Comparison of ENCODE assay signal across 8 mouse cellular contexts in the genomic region with DNA sequence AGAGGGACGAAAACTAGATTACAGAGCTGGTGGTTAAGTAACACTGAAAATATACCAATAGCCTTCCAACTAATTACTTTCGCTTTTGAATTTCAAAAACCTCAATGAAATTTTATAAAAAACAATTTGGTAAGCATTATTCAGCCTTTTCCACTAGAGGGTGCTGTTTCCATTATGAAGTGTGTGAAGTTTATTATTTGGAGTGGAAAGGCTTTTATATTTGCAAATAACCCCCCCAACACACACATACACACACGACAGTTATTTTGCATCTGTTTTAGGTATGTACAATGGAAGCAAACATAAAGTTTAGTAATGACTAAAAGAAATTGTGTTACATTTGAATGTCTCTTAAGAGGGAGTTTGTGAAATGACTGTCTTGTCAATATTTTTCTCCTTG. TPM values are rescaled to one million over a fixed set of nuclear protein-coding genes. Genes with fewer than 3 reads are reported as not detected.
A peak's percentile ranks its signal among the peaks of the same experiment; 100 is the strongest.
DNase-seq lines count a peak whose midpoint lies in the region; ATAC-seq and TF ChIP-seq lines count a peak whose summit lies in the region.

No protein-coding gene starts in this region.

- TF ChIP-seq CTCF in liver, adult 2 months (IDR thresholded peaks at IDR 0.05; ENCODE audit: low read depth, low read length) = peak; percentile 39; the same call in 1 of the 2 replicates

- H3K4me2 ChIP-seq in embryonic facial prominence, embryonic 11.5 days (ENCODE audit: low read depth, low read length) = no peak overlapping the region
- peak overlapping the region; percentile 54 for H3K4me2 ChIP-seq in myocyte (ENCODE audit: low read depth)

- peak; percentile 74 for DNase-seq in embryonic facial prominence, embryonic 11.5 days (ENCODE audit: low spot score)
- no peak for DNase-seq in embryonic facial prominence, embryonic 10.5 days (ENCODE audit: low spot score)
- DNase-seq in liver, adult 2 months (ENCODE audit: extremely low read depth, low read depth, low spot score) = peak; percentile 23
- no peak for DNase-seq in liver
- peak; percentile 70 for DNase-seq in embryo, embryonic 11 days
- no peak for DNase-seq in gastrocnemius, postnatal 4 days (ENCODE audit: low spot score in 2 of 2)
- DNase-seq in cerebellum, adult 11-12 months = no peak

- no peak for ATAC-seq in embryonic facial prominence, embryonic 11.5 days (replicated peaks; ENCODE audit: insufficient number of reproducible peaks, low FRiP score, low TSS enrichment, low read depth)

- no peaks in the 10 kb centered on the region for H3K79me2 ChIP-seq in liver, adult 2 months (ENCODE audit: control insufficient read depth, insufficient read depth, low read length)
- no peaks in the 10 kb centered on the region for H3K79me2 ChIP-seq in myocyte (ENCODE audit: control insufficient read depth, insufficient read depth)

- WGBS in embryonic facial prominence, embryonic 11.5 days = 25% methylated on average over 3 of the region's 3 CpGs
- 35% methylated on average over 3 of the region's 3 CpGs for WGBS in embryonic facial prominence, embryonic 10.5 days
- 14% methylated on average over 3 of the region's 3 CpGs for WGBS in liver, adult 2 months

- H3K4me3 ChIP-seq in embryonic facial prominence, embryonic 11.5 days (ENCODE audit: low read depth, low read length) = no peak overlapping the region
- H3K4me3 ChIP-seq in embryonic facial prominence, embryonic 10.5 days = no peak overlapping the region
- no peak overlapping the region for H3K4me3 ChIP-seq in liver, adult 2 months (ENCODE audit: insufficient read depth, low read depth, low read length)
- no peak overlapping the region for H3K4me3 ChIP-seq in myocyte

- no peaks in the 10 kb centered on the region for H3K4me1 ChIP-seq in embryonic facial prominence, embryonic 11.5 days (ENCODE audit: control insufficient read depth, insufficient read depth, low read length)
- no peaks in the 10 kb centered on the region for H3K4me1 ChIP-seq in embryonic facial prominence, embryonic 10.5 days
- H3K4me1 ChIP-seq in liver, adult 2 months (ENCODE audit: control insufficient read depth, insufficient read depth, low read length) = no peaks in the 10 kb centered on the region; the same call in 1 of the 2 replicates

- H3ac ChIP-seq in myocyte (ENCODE audit: control insufficient read depth, insufficient read length) = no peak overlapping the region

- no peaks in the 10 kb centered on the region for H3K27me3 ChIP-seq in embryonic facial prominence, embryonic 11.5 days (ENCODE audit: control insufficient read depth, insufficient read depth, low read length)
- no peaks in the 10 kb centered on the region for H3K27me3 ChIP-seq in embryonic facial prominence, embryonic 10.5 days (replicated peaks; ENCODE audit: low read depth, poor library complexity, severe bottlenecking)
- H3K27me3 ChIP-seq in liver, adult 2 months (ENCODE audit: control insufficient read depth, insufficient read depth, low read length) = peaks cover 2% of the 10 kb centered on the region; the same call in 1 of the 2 replicates
- H3K27me3 ChIP-seq in myocyte (ENCODE audit: control insufficient read depth, insufficient read depth, insufficient read length) = no peaks in the 10 kb centered on the region

- H3K27ac ChIP-seq in embryonic facial prominence, embryonic 11.5 days (replicated peaks; ENCODE audit: low read depth, low read length) = no peak overlapping the region
- H3K27ac ChIP-seq in embryonic facial prominence, embryonic 10.5 days (replicated peaks) = no peak overlapping the region
- H3K27ac ChIP-seq in liver, adult 2 months (replicated peaks; ENCODE audit: insufficient read depth, low read depth, low read length) = no peak overlapping the region

- H3K9me3 ChIP-seq in embryonic facial prominence, embryonic 11.5 days (replicated peaks; ENCODE audit: control insufficient read depth, low read length) = no peaks in the 10 kb centered on the region; the same call in 1 of the 2 replicates
- peaks cover 22% of the 10 kb centered on the region for H3K9me3 ChIP-seq in embryonic facial prominence, embryonic 10.5 days

- no peaks in the 10 kb centered on the region for H3K36me3 ChIP-seq in embryonic facial prominence, embryonic 11.5 days (replicated peaks; ENCODE audit: control insufficient read depth, insufficient read depth, low read depth, low read length)
- no peaks in the 10 kb centered on the region; the same call in 1 of the 2 replicates for H3K36me3 ChIP-seq in embryonic facial prominence, embryonic 10.5 days (replicated peaks)
- H3K36me3 ChIP-seq in liver, adult 2 months (ENCODE audit: control insufficient read depth, insufficient read depth, low read length) = no peaks in the 10 kb centered on the region
- no peaks in the 10 kb centered on the region for H3K36me3 ChIP-seq in myocyte (ENCODE audit: control insufficient read depth, insufficient read depth)

- TF ChIP-seq POLR2A in liver, adult 2 months (IDR thresholded peaks at IDR 0.05; ENCODE audit: extremely low read depth, insufficient read depth, low read length) = no peak
- TF ChIP-seq POLR2A in myocyte (IDR thresholded peaks at IDR 0.05; ENCODE audit: insufficient read length, low read depth) = no peak

- no peak overlapping the region for H3K9ac ChIP-seq in embryonic facial prominence, embryonic 11.5 days (replicated peaks; ENCODE audit: low read length)
- no peak overlapping the region for H3K9ac ChIP-seq in liver, adult 2 months (ENCODE audit: low read depth, low read length)

TF ChIP-seq in myocyte, 11 proteins besides CTCF, POLR2A, EP300 and RAD21:
- TF ChIP-seq REST (IDR thresholded peaks at IDR 0.05; ENCODE audit: insufficient read depth, insufficient read length) = no peak
- TF ChIP-seq POLR2AphosphoS2 (IDR thresholded peaks at IDR 0.05; ENCODE audit: insufficient read length, low read depth) = no peak
- TF ChIP-seq MYOD1 (IDR thresholded peaks at IDR 0.05; ENCODE audit: control insufficient read depth in 1 of 3, insufficient read length in 2 of 3, low read depth in 2 of 3) = no peak
- no peak for TF ChIP-seq MAX (IDR thresholded peaks at IDR 0.05; ENCODE audit: low read depth)
- TF ChIP-seq CEBPB (IDR thresholded peaks at IDR 0.05; ENCODE audit: insufficient read depth, poor library complexity, severe bottlenecking) = no peak
- TF ChIP-seq USF1 (IDR thresholded peaks at IDR 0.05; ENCODE audit: low read depth) = no peak
- TF ChIP-seq E2F4 (IDR thresholded peaks at IDR 0.05; ENCODE audit: insufficient read depth) = no peak
- TF ChIP-seq TCF3 (IDR thresholded peaks at IDR 0.05; ENCODE audit: insufficient read length, low read depth) = no peak
- no peak for TF ChIP-seq SRF (IDR thresholded peaks at IDR 0.05; ENCODE audit: control insufficient read depth, insufficient read length, low read depth)
TF ChIP-seq in myocyte: peak in this region for 0.

RNA-seq across cellular contexts. Expression of a gene that starts 53.1 kb away (rescaled TPM):
- 4.3 and 5.5 TPM in 2 replicates for polyA plus RNA-seq in embryonic facial prominence, embryonic 11.5 days (2014; fragmentation: Nextera tagmentation; extraction: Ambion mirVana)
- 5.1 and 6.2 TPM in 2 replicates for polyA plus RNA-seq in embryonic facial prominence, embryonic 10.5 days (2016; fragmentation: Nextera tagmentation; extraction: Ambion mirVana)
- not detected in 2 replicates for total RNA-seq in liver, adult 2 months (2014; rRNA removed)
- polyA plus RNA-seq in liver, adult 2 months (2012; rRNA removed) = not detected in 2 replicates
- 0.01 TPM for polyA plus RNA-seq in myocyte (2012; fragmentation: generic; extraction: Trizol)
- 1 to 10 TPM; 2.8 to 3.5 TPM for total RNA-seq in gastrocnemius, postnatal 4 days (2021)

Comparison
In these comparisons a context has a peak if more than half of its experiments do, and no peak if none do; other contexts are left out.
1. DNase-seq: peak in embryonic facial prominence, embryonic 11.5 days (single experiment), liver, adult 2 months (single experiment) and embryo, embryonic 11 days (single experiment); none in embryonic facial prominence, embryonic 10.5 days (single experiment), liver (single experiment), gastrocnemius, postnatal 4 days (0 of 2) and cerebellum, adult 11-12 months (single experiment).